Mouse (Mus musculus) heart, embryonic 12.5 days (tissue): ENCODE data around the gene Mrpl20. TPM values are rescaled to one million over a fixed set of nuclear protein-coding genes. Genes with fewer than 3 reads are reported as not detected.
"Not testable (repeated sequence)": the region's sequence is repeated elsewhere in the genome, so short reads cannot be mapped to it uniquely, and the experiment has no call there.

Experiments
- ATAC-seq: fragments of 200-750 bp; cut with Nextera tagmentation; 2 replicates; pipeline ENCODE4 v1.8.0; 2017; ENCODE audit warnings: moderate TSS enrichment, moderate library complexity; ENCODE audit not compliant: insufficient number of reproducible peaks, low FRiP score
- H3K27ac ChIP-seq: fragments of 300-500 bp; sonication (generic); 2 replicates; pipeline ENCODE4 v1.5.1; 2016; ENCODE audit warnings: mild to moderate bottlenecking, moderate library complexity; ENCODE audit not compliant: poor library complexity, severe bottlenecking
- H3K27me3 ChIP-seq: fragments of 300-500 bp; sonication (generic); replicated peaks from 2 replicates; pipeline ENCODE4 v1.6.1; 2016; ENCODE audit warnings: mild to moderate bottlenecking, moderate library complexity
- H3K36me3 ChIP-seq: fragments of 300-500 bp; sonication (generic); 2 replicates; pipeline ENCODE4 v1.6.1; 2016; ENCODE audit warnings: mild to moderate bottlenecking, moderate library complexity
- H3K4me1 ChIP-seq: fragments of 300-500 bp; sonication (generic); replicated peaks from 2 replicates; pipeline ENCODE4 v1.6.1; 2016; ENCODE audit warnings: mild to moderate bottlenecking
- H3K4me2 ChIP-seq: fragments of 300-500 bp; sonication (generic); 2 replicates; pipeline ENCODE4 v1.6.1; 2016; ENCODE audit warnings: mild to moderate bottlenecking, moderate library complexity
- H3K4me3 ChIP-seq: fragments of 300-500 bp; sonication (generic); 2 replicates; pipeline ENCODE4 v1.5.1; 2016; ENCODE audit warnings: mild to moderate bottlenecking
- H3K9ac ChIP-seq: fragments of 300-500 bp; sonication (generic); 2 replicates; pipeline ENCODE4 v1.6.1; 2016; ENCODE audit warnings: mild to moderate bottlenecking, moderate library complexity
- H3K9me3 ChIP-seq: fragments of 300-500 bp; sonication (generic); replicated peaks from 2 replicates; pipeline ENCODE4 v1.6.1; 2016; ENCODE audit warnings: mild to moderate bottlenecking, moderate library complexity
- WGBS: fragments of 180-500 bp; shearing (Covaris S2); methylation state at CpG from one replicate; pipeline ENCODE4 v1.1.7; 2016; 5-methylcytosine and 5-hydroxymethylcytosine counted together
- polyA plus RNA-seq: library from polyadenylated mRNA; unstranded; fragments of >200 nt; fragmentation: Nextera tagmentation; extraction: Ambion mirVana; gene quantifications from 2 replicates; pipeline ENCODE4 v1.2.1, GENCODE M21; 2016

Gene Mrpl20
- polyA plus RNA-seq, 1 experiment from 2014 or later = 151 TPM

GRCm38 (mm10) chr4:155784081-155784701 is 18.5 kb upstream of the Mrpl20 start:
- no peaks in the 10 kb centered on the region for H3K9me3 ChIP-seq
- no peaks in the 10 kb centered on the region for H3K27me3 ChIP-seq
- H3K9ac ChIP-seq = peak overlapping the region; percentile 78
- peak overlapping the region; percentile 69 for H3K4me2 ChIP-seq
- ATAC-seq = peak; percentile 80
- peak overlapping the region; percentile 57 for H3K4me3 ChIP-seq
- peak overlapping the region; percentile 78 for H3K27ac ChIP-seq
- under 1% methylated on average over 52 of the region's 52 CpGs for WGBS
- no peaks in the 10 kb centered on the region for H3K36me3 ChIP-seq
- H3K4me1 ChIP-seq = peaks cover 34% of the 10 kb centered on the region

- peak overlapping the region; percentile 57 for H3K4me3 ChIP-seq
- peaks cover 26% of the 10 kb centered on the region for H3K4me1 ChIP-seq
- H3K36me3 ChIP-seq = no peaks in the 10 kb centered on the region
- H3K4me2 ChIP-seq = peak overlapping the region; percentile 69
- peak overlapping the region; percentile 60 for H3K9ac ChIP-seq
- peak overlapping the region; percentile 75 for H3K27ac ChIP-seq
- H3K27me3 ChIP-seq = no peaks in the 10 kb centered on the region
- WGBS = 72% methylated on average over 10 of the region's 10 CpGs
- H3K9me3 ChIP-seq = no peaks in the 10 kb centered on the region
- ATAC-seq = no peak
These were observed 17.4 kb upstream of the Mrpl20 start for GRCm38 (mm10) chr4:155785246-155785645.

GRCm38 (mm10) chr4:155785819-155786218 is 16.9 kb upstream of the Mrpl20 start, which contains the start of gene Tmem88b:
Tmem88b (minus strand) TSS chr4:155785874.
- H3K4me1 ChIP-seq = peaks cover 23% of the 10 kb centered on the region
- peak within 1 kb of the TSS; percentile 69 for H3K4me2 ChIP-seq
- ATAC-seq = no peak
- peak within 1 kb of the TSS; percentile 57 for H3K4me3 ChIP-seq
- peak within 1 kb of the TSS; percentile 75 for H3K27ac ChIP-seq
- 0 out of 2 replicates have a peak, but pooled peaks cover 3% of the 10 kb centered on the region for H3K27me3 ChIP-seq
- 37% methylated on average over 5 of the region's 5 CpGs for WGBS
- no peaks in the 10 kb centered on the region for H3K36me3 ChIP-seq
- peak within 1 kb of the TSS; percentile 60 for H3K9ac ChIP-seq
- no peaks in the 10 kb centered on the region for H3K9me3 ChIP-seq

GRCm38 (mm10) chr4:155788300-155788699 is 14.4 kb upstream of the Mrpl20 start:
- WGBS = 66% methylated on average over 3 of the region's 3 CpGs
- ATAC-seq = no peak
- no peak overlapping the region for H3K4me3 ChIP-seq

GRCm38 (mm10) chr4:155788833-155789232 is 13.8 kb upstream of the Mrpl20 start:
- H3K9ac ChIP-seq, H3K4me2 ChIP-seq, H3K36me3 ChIP-seq, H3K9me3 ChIP-seq, H3K4me3 ChIP-seq, H3K27ac ChIP-seq, ATAC-seq: not testable (repeated sequence)
- H3K27me3 ChIP-seq = peaks cover 16% of the 10 kb centered on the region
- WGBS = 75% methylated on average over 4 of the region's 4 CpGs
- peaks cover 21% of the 10 kb centered on the region for H3K4me1 ChIP-seq

More at GRCm38 (mm10) chr4:155788300-155788699, 14.4 kb upstream of the Mrpl20 start:
- Histone ChIP-seq H3K27ac (no peak overlapping the region), H3K36me3 (no peaks in the 10 kb centered on the region), H3K9me3 (no peaks in the 10 kb centered on the region), H3K27me3 (peaks cover 16% of the 10 kb centered on the region), H3K4me1 (peaks cover 21% of the 10 kb centered on the region), H3K9ac (no peak overlapping the region), H3K4me2 (no peak overlapping the region)

GRCm38 (mm10) chr4:155790021-155790489 is 12.6 kb upstream of the Mrpl20 start, which contains the start of gene Ankrd65:
Ankrd65 (plus strand) TSS chr4:155790439.
- 87% methylated on average over 3 of the region's 3 CpGs for WGBS
- no peak within 1 kb of the TSS for H3K4me2 ChIP-seq

GRCm38 (mm10) chr4:155790650-155791161 is 12.0 kb upstream of the Mrpl20 start:
- Histone ChIP-seq H3K36me3 (no peaks in the 10 kb centered on the region), H3K4me3 (no peak overlapping the region), H3K4me1 (peaks cover 8% of the 10 kb centered on the region; the same call in 1 of the 2 replicates), H3K4me2 (no peak overlapping the region), H3K9ac (no peak overlapping the region), H3K9me3 (no peaks in the 10 kb centered on the region), H3K27ac (no peak overlapping the region), H3K27me3 (peaks cover 16% of the 10 kb centered on the region)
- ATAC-seq = no peak
- 64% methylated on average over 3 of the region's 3 CpGs for WGBS

More at GRCm38 (mm10) chr4:155790021-155790489, 12.6 kb upstream of the Mrpl20 start, which contains the start of gene Ankrd65:
- Histone ChIP-seq H3K27ac (no peak within 1 kb of the TSS), H3K36me3 (no peaks in the 10 kb centered on the region), H3K4me1 (peaks cover 14% of the 10 kb centered on the region), H3K27me3 (peaks cover 16% of the 10 kb centered on the region), H3K9me3 (no peaks in the 10 kb centered on the region), H3K9ac (no peak within 1 kb of the TSS), H3K4me3 (no peak within 1 kb of the TSS)
- ATAC-seq = no peak

GRCm38 (mm10) chr4:155791240-155791933 is 11.3 kb upstream of the Mrpl20 start:
- H3K9me3 ChIP-seq = no peaks in the 10 kb centered on the region
- 0 out of 2 replicates have a peak, but pooled peaks cover 6% of the 10 kb centered on the region for H3K4me1 ChIP-seq
- no peak overlapping the region for H3K27ac ChIP-seq
- no peak overlapping the region for H3K4me3 ChIP-seq
- WGBS = 66% methylated on average over 24 of the region's 24 CpGs
- H3K36me3 ChIP-seq = no peaks in the 10 kb centered on the region
- no peak for ATAC-seq
- no peak overlapping the region for H3K4me2 ChIP-seq
- H3K9ac ChIP-seq = no peak overlapping the region
- H3K27me3 ChIP-seq = peaks cover 16% of the 10 kb centered on the region

- no peak for ATAC-seq
- 60% methylated on average over 2 of the region's 2 CpGs for WGBS
These were observed 8.9 kb upstream of the Mrpl20 start for GRCm38 (mm10) chr4:155793730-155794129.

GRCm38 (mm10) chr4:155802075-155802474 is 603 bp upstream of the Mrpl20 start:
- no peak overlapping the region for H3K4me2 ChIP-seq
- no peak overlapping the region for H3K9ac ChIP-seq
- peaks cover 7% of the 10 kb centered on the region for H3K36me3 ChIP-seq
- no peaks in the 10 kb centered on the region for H3K9me3 ChIP-seq
- 100% methylated on average over 1 of the region's 1 CpGs for WGBS
- H3K27me3 ChIP-seq = no peaks in the 10 kb centered on the region
- no peak overlapping the region for H3K4me3 ChIP-seq
- H3K4me1 ChIP-seq = peaks cover 21% of the 10 kb centered on the region
- no peak for ATAC-seq
- no peak overlapping the region for H3K27ac ChIP-seq

More at GRCm38 (mm10) chr4:155793730-155794129, 8.9 kb upstream of the Mrpl20 start:
- no peak overlapping the region for H3K4me2 ChIP-seq
- peaks cover 16% of the 10 kb centered on the region for H3K27me3 ChIP-seq
- H3K27ac ChIP-seq = no peak overlapping the region
- H3K4me1 ChIP-seq = 0 out of 2 replicates have a peak, but pooled peaks cover 6% of the 10 kb centered on the region
- H3K9me3 ChIP-seq = no peaks in the 10 kb centered on the region
- H3K4me3 ChIP-seq = no peak overlapping the region
- H3K9ac ChIP-seq = no peak overlapping the region
- H3K36me3 ChIP-seq = no peaks in the 10 kb centered on the region
